Mouse (Mus musculus): ENCODE measurements around the gene Gtf3c2.

- TF ChIP-seq POLR2A (IDR thresholded peaks at IDR 0.05; ENCODE audit: control insufficient read depth, low read depth, low read length): no peak
- TF ChIP-seq CTCF (IDR thresholded peaks at IDR 0.05; ENCODE audit: control insufficient read depth, insufficient read depth, insufficient replicate concordance, low read depth, low read length): no peak
Measured at GRCm38 (mm10) chr5:31190201-31190600, 10.3 kb upstream of the Gtf3c2 start.

Data from testis, adult 2 months (tissue).